Mouse (Mus musculus) mouse embryonic stem cell (cell line): ENCODE data around the gene Mprip.

ENCODE experiments used
- in situ Hi-C, 2 experiments: fragments of 300-500 bp; cut with MboI; formaldehyde crosslinking; loops; 1 replicate in 1 of 2; 3 replicates in 1 of 2; pipeline ENCODE4 v1.14.3; 2019 to 2020; ENCODE audit warnings: low sequenced_read_pairs in 2 of 2, low pct_unique_long_range_greater_than_20kb in 1 of 2, mixed read lengths in 1 of 2; ENCODE audit not compliant: unreplicated experiment in 1 of 2

The Mprip gene

DNA sequence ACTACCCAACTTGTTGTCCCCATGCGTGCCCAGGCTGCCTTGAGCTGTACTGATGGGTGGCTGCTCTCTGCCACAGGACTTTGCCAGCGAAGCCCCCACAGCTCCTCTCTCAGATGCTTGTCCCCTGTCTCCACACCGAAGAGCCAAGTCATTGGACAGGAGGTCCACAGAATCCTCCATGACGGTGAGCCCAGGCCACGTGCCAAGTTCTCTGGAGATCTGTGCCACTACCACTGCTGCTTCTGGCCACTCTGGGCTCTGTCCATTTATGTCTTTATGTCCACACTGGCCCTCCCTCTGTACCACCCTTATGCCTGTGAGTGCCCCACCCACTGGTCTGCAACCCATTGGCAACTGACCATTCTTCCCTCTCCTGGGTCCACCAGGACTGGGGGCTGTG, 80.8 kb downstream of the Mprip start:
- in situ Hi-C loops, result loop anchor here in 1 of 2 experiments (25.0 kb wide), 1 partner anchor 105 kb away; no protein-coding TSS in a partner anchor

DNA sequence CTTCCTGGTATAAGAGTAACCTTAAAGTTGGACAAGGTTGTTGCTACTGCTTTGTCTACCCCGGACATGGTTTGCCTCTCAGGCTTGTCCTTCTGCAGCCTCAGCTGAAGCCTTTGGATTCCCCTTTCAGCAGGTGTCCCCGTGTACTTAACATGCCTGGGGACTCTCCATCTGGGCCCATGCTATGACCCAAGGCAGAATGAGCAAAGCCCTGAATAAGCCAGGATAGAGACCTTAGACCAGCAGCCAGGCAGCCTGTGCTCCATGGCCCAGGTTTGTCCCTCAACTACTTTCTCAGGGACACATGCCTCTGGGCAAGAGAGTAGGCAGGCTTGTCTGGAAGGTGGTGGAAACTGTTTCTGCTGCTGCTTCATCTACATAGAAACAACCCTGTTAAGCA, 82.2 kb downstream of the Mprip start:
- in situ Hi-C loops, result loop anchor here in 1 of 2 experiments (25.0 kb wide), 1 partner anchor 106 kb away; no protein-coding TSS in a partner anchor

DNA sequence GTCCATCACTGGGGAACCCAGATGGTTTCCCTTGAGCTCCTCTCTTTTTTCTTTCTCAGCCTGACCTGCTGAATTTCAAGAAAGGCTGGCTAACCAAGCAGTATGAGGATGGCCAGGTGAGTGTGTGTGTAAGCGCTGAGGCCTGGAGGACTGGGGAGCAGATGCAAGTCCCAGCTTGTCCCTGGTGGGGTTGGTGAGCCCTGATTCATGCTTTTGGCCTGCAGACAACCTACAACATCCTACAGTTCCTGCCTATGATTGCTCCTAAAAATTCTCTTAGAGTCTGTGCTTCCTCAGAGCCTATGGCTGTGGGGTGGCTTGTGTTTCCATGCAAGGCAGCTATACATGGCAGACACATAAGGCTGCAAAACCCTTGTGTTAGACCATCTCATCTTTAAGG, 82.6 kb downstream of the Mprip start:
- in situ Hi-C loops, result loop anchor here in 1 of 2 experiments (25.0 kb wide), 1 partner anchor 106 kb away; no protein-coding TSS in a partner anchor

DNA sequence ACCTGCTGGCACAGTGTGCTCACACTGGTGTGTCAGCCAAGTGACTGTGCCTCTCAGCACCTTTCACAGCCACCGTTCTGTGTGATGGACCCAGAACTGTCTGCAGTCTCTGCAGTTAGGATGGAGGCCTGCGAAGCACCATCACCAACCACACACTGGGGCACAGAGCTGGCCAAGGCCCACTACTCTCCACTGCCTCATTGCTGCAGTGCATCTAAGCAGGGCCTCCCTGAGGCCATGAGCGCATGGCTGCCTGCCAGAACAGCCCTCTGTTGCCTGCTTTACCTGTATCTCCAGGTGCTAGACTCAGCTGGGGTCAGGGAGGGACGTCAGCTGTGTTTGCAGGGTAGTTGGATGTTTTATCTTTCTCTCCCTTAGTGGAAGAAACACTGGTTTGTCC, 83.3 kb downstream of the Mprip start:
- in situ Hi-C loops, result loop anchor here in 1 of 2 experiments (25.0 kb wide), 1 partner anchor 107 kb away; no protein-coding TSS in a partner anchor

GRCm38 (mm10) chr11:59745851-59746250, 84.7 kb downstream of the Mprip start:
- in situ Hi-C loops, result loop anchor here in 1 of 2 experiments (25.0 kb wide), 1 partner anchor 109 kb away; no protein-coding TSS in a partner anchor

GRCm38 (mm10) chr11:59746614-59747013, 85.5 kb downstream of the Mprip start:
- in situ Hi-C loops, result loop anchor here in 1 of 2 experiments (25.0 kb wide), 1 partner anchor 109 kb away; no protein-coding TSS in a partner anchor

- in situ Hi-C loops, result loop anchor here in 1 of 2 experiments (25.0 kb wide), 1 partner anchor 112 kb away; no protein-coding TSS in a partner anchor
Observed at GRCm38 (mm10) chr11:59749050-59749449, 87.9 kb downstream of the Mprip start.

- in situ Hi-C loops, result no loop called here
Observed at GRCm38 (mm10) chr11:59754504-59754903, 93.4 kb downstream of the Mprip start.

DNA sequence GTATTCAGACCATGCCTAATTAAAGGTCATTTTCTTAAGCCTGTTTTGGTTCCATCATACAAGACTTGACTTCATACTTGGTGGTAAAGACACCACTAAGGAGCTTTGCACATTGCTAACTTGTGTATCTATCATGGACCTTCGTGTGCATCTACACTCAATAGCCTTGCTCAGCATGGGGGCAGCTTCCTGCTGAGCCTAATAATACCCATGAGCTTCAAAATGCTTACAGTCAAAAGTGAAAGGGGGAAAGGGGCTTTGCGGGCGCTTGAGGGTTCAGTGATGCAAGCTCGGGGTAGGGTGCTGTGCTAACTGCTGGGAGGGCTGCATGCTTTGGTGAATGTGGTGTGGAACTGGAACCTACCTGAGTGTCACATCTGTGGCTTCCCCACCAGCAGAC, 95.2 kb downstream of the Mprip start:
- in situ Hi-C loops, result no loop called here

GRCm38 (mm10) chr11:59758191-59758985, 97.3 kb downstream of the Mprip start:
- in situ Hi-C loops, result no loop called here

DNA sequence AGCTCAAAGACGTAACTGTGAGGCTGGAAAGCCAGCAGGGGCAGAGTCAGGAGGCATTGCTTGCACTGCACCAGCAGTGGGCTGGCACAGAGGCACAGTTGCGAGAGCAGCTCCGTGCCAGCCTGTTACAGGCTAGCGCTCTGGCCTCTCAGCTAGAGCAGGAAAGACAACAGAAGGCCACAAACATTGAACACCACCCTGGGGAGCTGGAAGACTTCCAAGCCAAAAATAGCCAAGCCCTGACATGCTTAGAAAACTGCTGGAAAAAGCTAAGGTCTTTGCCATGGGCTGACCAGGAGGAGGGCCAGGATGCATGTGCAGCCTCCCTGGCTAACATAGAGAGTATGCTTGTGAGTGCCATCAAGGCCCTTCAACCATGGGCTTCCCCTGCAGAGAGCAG, 98.1 kb downstream of the Mprip start:
- in situ Hi-C loops, result no loop called here

- in situ Hi-C loops, result no loop called here
Observed at GRCm38 (mm10) chr11:59759626-59760025, 98.5 kb downstream of the Mprip start.

- in situ Hi-C loops, result no loop called here
Observed at GRCm38 (mm10) chr11:59760796-59761195, 99.7 kb downstream of the Mprip start.

DNA sequence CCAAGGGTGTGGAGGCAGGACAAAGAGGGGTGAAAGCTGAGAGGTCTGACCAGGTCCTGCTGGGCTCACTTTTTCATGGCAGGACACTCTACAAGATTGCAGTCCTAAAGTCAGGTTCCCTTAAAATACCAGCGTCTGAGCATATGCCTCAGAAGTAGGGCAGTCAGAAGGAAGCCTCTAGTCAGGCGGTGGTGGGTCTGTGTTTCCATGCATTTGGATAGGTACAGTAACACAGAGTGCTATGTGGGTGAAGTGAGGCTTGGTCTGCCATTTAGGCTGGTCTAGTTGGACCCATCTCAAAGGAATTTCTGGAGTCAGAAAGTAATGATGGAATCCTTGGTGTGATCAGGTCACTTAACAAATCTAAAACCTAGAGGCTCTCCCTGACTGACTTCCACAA, 108.2 kb downstream of the Mprip start:
- in situ Hi-C loops, result no loop called here

DNA sequence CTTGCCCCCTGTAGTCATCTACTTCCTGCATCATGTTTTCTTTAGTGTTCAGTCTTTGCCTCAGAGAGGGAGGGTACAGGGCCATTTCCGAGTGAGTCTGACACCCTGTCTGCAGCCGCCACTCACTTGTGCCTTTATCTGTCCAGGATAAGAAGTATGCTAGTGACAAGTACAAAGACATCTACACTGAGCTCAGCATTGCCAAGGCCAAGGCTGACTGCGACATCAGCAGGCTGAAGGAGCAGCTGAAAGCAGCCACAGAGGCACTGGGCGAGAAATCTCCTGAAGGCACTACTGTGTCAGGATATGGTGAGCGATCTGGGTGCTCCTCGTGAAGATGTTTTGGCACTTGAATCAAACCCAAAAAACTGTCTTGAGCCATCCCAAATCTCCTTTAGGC, 108.6 kb downstream of the Mprip start:
- in situ Hi-C loops, result no loop called here

GRCm38 (mm10) chr11:59770753-59771152, 109.6 kb downstream of the Mprip start:
- in situ Hi-C loops, result no loop called here

DNA sequence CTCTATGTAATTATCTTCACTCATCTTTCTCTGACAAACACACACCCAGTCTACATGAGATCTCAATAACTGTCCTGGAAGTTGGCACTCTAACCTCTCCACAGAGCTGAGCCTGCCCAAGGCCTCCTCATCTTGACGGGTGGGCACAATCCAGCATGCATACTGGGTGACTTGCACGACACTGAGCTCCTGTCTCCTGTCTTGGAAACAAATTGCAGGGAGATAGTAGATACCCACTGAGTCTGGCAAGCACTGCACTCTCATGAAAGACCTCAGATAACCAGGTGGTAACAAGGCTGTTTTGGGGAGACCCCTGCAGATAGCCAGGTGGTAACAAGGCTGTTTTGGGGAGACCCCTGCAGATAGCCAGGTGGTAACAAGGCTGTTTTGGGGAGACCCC, 111.2 kb downstream of the Mprip start:
- in situ Hi-C loops, result no loop called here

DNA sequence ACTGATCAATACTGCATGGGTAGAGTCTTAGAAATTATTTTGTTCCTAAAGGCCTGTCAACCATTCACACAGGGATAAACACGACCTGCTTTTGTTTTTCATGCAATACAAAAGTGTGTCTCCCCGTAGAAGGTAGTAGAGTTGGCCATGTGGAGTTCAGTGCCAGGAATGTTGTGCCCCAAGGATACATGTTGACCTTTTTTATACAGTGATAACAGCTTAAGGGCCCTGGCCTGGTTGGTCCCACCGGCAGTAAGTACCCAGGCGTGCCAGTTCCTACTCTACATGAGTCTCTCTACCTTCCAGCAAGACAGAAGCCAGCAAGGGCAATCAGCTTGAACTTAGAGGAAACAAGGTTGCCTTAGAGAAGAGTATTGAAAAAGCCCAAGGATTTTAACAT, 111.8 kb downstream of the Mprip start:
- in situ Hi-C loops, result no loop called here

GRCm38 (mm10) chr11:59774522-59774921, 113.4 kb downstream of the Mprip start:
- in situ Hi-C loops, result no loop called here
